Mouse (Mus musculus) gastrocnemius, adult 18-20 months (tissue): ENCODE results near the gene Dnaaf5. TPM values are rescaled to one million over a fixed set of nuclear protein-coding genes. Genes with fewer than 3 reads are reported as not detected.
A peak's percentile ranks its signal among the peaks of the same experiment; 100 is the strongest.

ENCODE experiments used
- DNase-seq: peaks from one replicate; pipeline ENCODE4 v3.0.0; 2021; ENCODE audit warnings: low spot score
- total RNA-seq, 2 experiments: library from RNA; stranded (reverse); gene quantifications; 2 replicates each; pipeline ENCODE4 v1.2.3; 2021

The Dnaaf5 gene
- total RNA-seq, 2 experiments from 2014 or later = 16.3 to 18.5 TPM

GRCm38 (mm10) chr5:139189726-139190125 is 39.7 kb downstream of the Dnaaf5 start:
- no peak for DNase-seq

GRCm38 (mm10) chr5:139190958-139191357 is 40.9 kb downstream of the Dnaaf5 start:
- no peak for DNase-seq

GRCm38 (mm10) chr5:139198779-139199178 is 48.8 kb downstream of the Dnaaf5 start:
- no peak for DNase-seq

GRCm38 (mm10) chr5:139199636-139199994 is 49.6 kb downstream of the Dnaaf5 start:
- no peak for DNase-seq

GRCm38 (mm10) chr5:139199995-139200769 is 50.2 kb downstream of the Dnaaf5 start, which contains the start of gene Sun1:
Gene Sun1 (plus strand): TSS chr5:139200637.
- peak; percentile 98 for DNase-seq

- no peak for DNase-seq
Measured at GRCm38 (mm10) chr5:139200770-139201569, 50.9 kb downstream of the Dnaaf5 start.

- no peak for DNase-seq
Measured at GRCm38 (mm10) chr5:139202127-139202526, 52.1 kb downstream of the Dnaaf5 start.

GRCm38 (mm10) chr5:139203312-139203711 is 53.3 kb downstream of the Dnaaf5 start:
- DNase-seq = no peak

- DNase-seq = peak; percentile 56
Measured at GRCm38 (mm10) chr5:139206081-139206480, 56.1 kb downstream of the Dnaaf5 start.

- no peak for DNase-seq
Measured at GRCm38 (mm10) chr5:139206525-139206924, 56.5 kb downstream of the Dnaaf5 start.

- no peak for DNase-seq
Measured at GRCm38 (mm10) chr5:139208183-139208582, 58.2 kb downstream of the Dnaaf5 start.

GRCm38 (mm10) chr5:139208871-139209684 is 59.1 kb downstream of the Dnaaf5 start:
- DNase-seq = no peak

- no peak for DNase-seq
Measured at GRCm38 (mm10) chr5:139209685-139210026, 59.6 kb downstream of the Dnaaf5 start.

- no peak for DNase-seq
Measured at GRCm38 (mm10) chr5:139211737-139212385, 61.8 kb downstream of the Dnaaf5 start.

GRCm38 (mm10) chr5:139214298-139214697 is 64.3 kb downstream of the Dnaaf5 start:
- DNase-seq = no peak

GRCm38 (mm10) chr5:139215184-139215583 is 65.2 kb downstream of the Dnaaf5 start:
- no peak for DNase-seq

- no peak for DNase-seq
Measured at GRCm38 (mm10) chr5:139216121-139216520, 66.1 kb downstream of the Dnaaf5 start.

- DNase-seq = no peak
Measured at GRCm38 (mm10) chr5:139216774-139217173, 66.8 kb downstream of the Dnaaf5 start.

GRCm38 (mm10) chr5:139220006-139220515 is 70.0 kb downstream of the Dnaaf5 start:
- no peak for DNase-seq

GRCm38 (mm10) chr5:139220610-139221009 is 70.6 kb downstream of the Dnaaf5 start:
- peak; percentile 30 for DNase-seq

GRCm38 (mm10) chr5:139223331-139223730 is 73.3 kb downstream of the Dnaaf5 start:
- no peak for DNase-seq
